Mouse (Mus musculus): ENCODE data around the gene Syngr1. TPM values are rescaled to one million over a fixed set of nuclear protein-coding genes. Genes with fewer than 3 reads are reported as not detected.

Gene Syngr1
- polyA plus RNA-seq, 1 experiment from 2014 or later, result 38.6 TPM

GRCm38 (mm10) chr15:80074663-80075373 lies 16.3 kb upstream of the Syngr1 start:
- Histone ChIP-seq H3K9me3 (ENCODE audit: control insufficient read depth, low read length) (no peaks in the 10 kb centered on the region), H3K27me3 (replicated peaks; ENCODE audit: control insufficient read depth, insufficient read depth, low read length) (no peaks in the 10 kb centered on the region), H3K9ac (ENCODE audit: low read depth, low read length) (peak overlapping the region; percentile 12; the same call in 1 of the 2 replicates), H3K4me3 (ENCODE audit: low read depth, low read length) (no peak overlapping the region), H3K4me2 (no peak overlapping the region), H3K27ac (ENCODE audit: low read depth, low read length) (peak overlapping the region; percentile 44; the same call in 1 of the 2 replicates), H3K36me3 (ENCODE audit: control insufficient read depth, insufficient read depth, low read length) (peaks cover 25% of the 10 kb centered on the region), H3K4me1 (replicated peaks; ENCODE audit: control insufficient read depth, insufficient read depth, low read length) (peaks cover 12% of the 10 kb centered on the region)
- WGBS, result 38% methylated on average over 6 of the region's 6 CpGs
- DNase-seq (ENCODE audit: low spot score) (no peak), ATAC-seq (replicated peaks; ENCODE audit: low FRiP score) (no peak)

DNA sequence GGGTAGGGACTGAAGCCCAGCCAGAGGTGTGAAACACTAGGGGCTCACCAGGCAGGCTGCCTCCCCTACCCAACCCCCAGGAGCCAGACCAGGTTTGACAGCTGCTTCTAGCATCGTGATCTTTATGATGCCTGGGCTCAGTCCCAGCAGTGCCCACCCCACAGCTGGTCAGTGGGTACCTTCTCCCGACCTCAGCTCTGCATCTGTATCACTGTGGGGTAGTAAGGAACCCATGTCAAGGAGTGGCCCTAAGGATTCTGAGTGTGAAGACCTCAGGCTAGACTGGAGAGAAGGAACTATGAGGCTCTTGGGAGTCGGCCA lies 15.8 kb upstream of the Syngr1 start:
- ATAC-seq (replicated peaks; ENCODE audit: low FRiP score) (no peak), DNase-seq (ENCODE audit: low spot score) (no peak)
- WGBS, result 43% methylated on average over 3 of the region's 3 CpGs
- H3K36me3 ChIP-seq (ENCODE audit: control insufficient read depth, insufficient read depth, low read length), result peaks cover 30% of the 10 kb centered on the region
- H3K9ac ChIP-seq (ENCODE audit: low read depth, low read length), result peak overlapping the region; percentile 12; the same call in 1 of the 2 replicates
- no peak overlapping the region for H3K4me2 ChIP-seq
- H3K27ac ChIP-seq (ENCODE audit: low read depth, low read length), result peak overlapping the region; percentile 44
- H3K9me3 ChIP-seq (ENCODE audit: control insufficient read depth, low read length), result no peaks in the 10 kb centered on the region
- H3K4me1 ChIP-seq (replicated peaks; ENCODE audit: control insufficient read depth, insufficient read depth, low read length), result peaks cover 17% of the 10 kb centered on the region
- H3K4me3 ChIP-seq (ENCODE audit: low read depth, low read length), result no peak overlapping the region
- no peaks in the 10 kb centered on the region for H3K27me3 ChIP-seq (replicated peaks; ENCODE audit: control insufficient read depth, insufficient read depth, low read length)

- Histone ChIP-seq H3K36me3 (ENCODE audit: control insufficient read depth, insufficient read depth, low read length) (peaks cover 34% of the 10 kb centered on the region), H3K4me2 (no peak overlapping the region), H3K9me3 (ENCODE audit: control insufficient read depth, low read length) (no peaks in the 10 kb centered on the region), H3K27me3 (replicated peaks; ENCODE audit: control insufficient read depth, insufficient read depth, low read length) (no peaks in the 10 kb centered on the region), H3K9ac (ENCODE audit: low read depth, low read length) (no peak overlapping the region; the same call in 1 of the 2 replicates), H3K27ac (ENCODE audit: low read depth, low read length) (peak overlapping the region; percentile 44), H3K4me3 (ENCODE audit: low read depth, low read length) (no peak overlapping the region), H3K4me1 (replicated peaks; ENCODE audit: control insufficient read depth, insufficient read depth, low read length) (peaks cover 22% of the 10 kb centered on the region)
- DNase-seq (ENCODE audit: low spot score), result peak; percentile 71
- peak; percentile 50 for ATAC-seq (replicated peaks; ENCODE audit: low FRiP score)
- 19% methylated on average over 5 of the region's 5 CpGs for WGBS
These were observed 15.3 kb upstream of the Syngr1 start for GRCm38 (mm10) chr15:80075733-80076337.

DNA sequence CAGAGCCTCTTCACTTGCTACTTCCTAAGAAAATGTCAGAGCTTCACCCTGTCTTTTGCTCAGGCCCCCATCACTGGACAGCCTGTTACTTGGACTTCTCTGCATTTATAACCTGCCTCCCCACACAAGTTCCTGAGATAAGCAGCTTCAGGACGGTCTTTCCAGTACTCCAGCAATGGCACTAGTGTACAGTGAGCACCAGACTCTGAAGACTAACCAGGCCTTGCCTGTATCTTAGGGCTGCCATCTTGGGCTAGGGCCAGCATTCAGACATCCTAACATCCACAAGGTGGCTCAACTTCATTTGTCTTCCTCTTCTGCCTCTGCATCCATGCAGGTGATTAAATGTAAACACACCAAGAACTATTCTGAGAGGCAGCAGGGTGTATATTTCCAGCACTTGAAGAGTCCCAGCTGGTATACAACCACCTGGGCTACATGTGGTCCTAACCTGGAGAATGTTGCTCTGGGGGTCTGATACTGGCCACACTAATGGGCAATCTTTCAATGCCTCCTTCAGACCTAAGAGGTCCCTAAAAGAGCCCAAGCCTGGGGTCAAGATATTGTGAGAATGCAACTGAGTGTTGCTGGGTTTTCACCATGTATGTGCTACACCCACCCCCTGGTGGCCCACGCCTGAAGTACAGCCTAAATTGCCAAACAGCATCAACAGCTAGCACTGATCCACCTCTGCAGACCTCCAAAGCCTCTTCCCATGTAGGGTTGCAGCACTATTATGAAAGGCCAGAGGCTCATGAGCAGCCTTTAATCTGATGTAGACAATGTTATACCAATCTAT lies 14.6 kb upstream of the Syngr1 start:
- ATAC-seq (replicated peaks; ENCODE audit: low FRiP score), result peak; percentile 75
- 2% methylated on average over 2 of the region's 2 CpGs for WGBS
- peak; percentile 86 for DNase-seq (ENCODE audit: low spot score)
- Histone ChIP-seq H3K27ac (ENCODE audit: low read depth, low read length) (peak overlapping the region; percentile 44), H3K4me2 (no peak overlapping the region), H3K27me3 (replicated peaks; ENCODE audit: control insufficient read depth, insufficient read depth, low read length) (no peaks in the 10 kb centered on the region), H3K9ac (ENCODE audit: low read depth, low read length) (no peak overlapping the region), H3K36me3 (ENCODE audit: control insufficient read depth, insufficient read depth, low read length) (peaks cover 41% of the 10 kb centered on the region), H3K4me3 (ENCODE audit: low read depth, low read length) (no peak overlapping the region), H3K9me3 (ENCODE audit: control insufficient read depth, low read length) (no peaks in the 10 kb centered on the region), H3K4me1 (replicated peaks; ENCODE audit: control insufficient read depth, insufficient read depth, low read length) (peaks cover 28% of the 10 kb centered on the region)

- Histone ChIP-seq H3K27me3 (replicated peaks; ENCODE audit: control insufficient read depth, insufficient read depth, low read length) (no peaks in the 10 kb centered on the region), H3K9me3 (ENCODE audit: control insufficient read depth, low read length) (no peaks in the 10 kb centered on the region), H3K4me3 (ENCODE audit: low read depth, low read length) (0 out of 2 replicates have a peak overlapping the region, but pooled peaks have one; percentile 12), H3K27ac (ENCODE audit: low read depth, low read length) (peak overlapping the region; percentile 53; the same call in 1 of the 2 replicates), H3K9ac (ENCODE audit: low read depth, low read length) (0 out of 2 replicates have a peak overlapping the region, but pooled peaks have one; percentile 34), H3K4me2 (peak overlapping the region; percentile 10; the same call in 1 of the 2 replicates), H3K4me1 (replicated peaks; ENCODE audit: control insufficient read depth, insufficient read depth, low read length) (peaks cover 31% of the 10 kb centered on the region), H3K36me3 (ENCODE audit: control insufficient read depth, insufficient read depth, low read length) (peaks cover 51% of the 10 kb centered on the region)
- WGBS, result 73% methylated on average over 11 of the region's 11 CpGs
- ATAC-seq (replicated peaks; ENCODE audit: low FRiP score) (no peak), DNase-seq (ENCODE audit: low spot score) (no peak)
These were observed 12.9 kb upstream of the Syngr1 start for GRCm38 (mm10) chr15:80078058-80078814.

- Histone ChIP-seq H3K36me3 (ENCODE audit: control insufficient read depth, insufficient read depth, low read length) (peaks cover 51% of the 10 kb centered on the region), H3K9ac (ENCODE audit: low read depth, low read length) (peak overlapping the region; percentile 31; the same call in 1 of the 2 replicates), H3K9me3 (ENCODE audit: control insufficient read depth, low read length) (no peaks in the 10 kb centered on the region), H3K4me3 (ENCODE audit: low read depth, low read length) (peak overlapping the region; percentile 85; the same call in 1 of the 2 replicates), H3K27me3 (replicated peaks; ENCODE audit: control insufficient read depth, insufficient read depth, low read length) (no peaks in the 10 kb centered on the region), H3K4me1 (replicated peaks; ENCODE audit: control insufficient read depth, insufficient read depth, low read length) (peaks cover 31% of the 10 kb centered on the region), H3K4me2 (peak overlapping the region; percentile 96), H3K27ac (ENCODE audit: low read depth, low read length) (peak overlapping the region; percentile 99)
- no peak for ATAC-seq (replicated peaks; ENCODE audit: low FRiP score)
- 87% methylated on average over 5 of the region's 5 CpGs for WGBS
- DNase-seq (ENCODE audit: low spot score), result no peak
These were observed 11.9 kb upstream of the Syngr1 start for GRCm38 (mm10) chr15:80079129-80079668.

GRCm38 (mm10) chr15:80079954-80080353 lies 11.2 kb upstream of the Syngr1 start:
- 69% methylated on average over 3 of the region's 3 CpGs for WGBS
- Histone ChIP-seq H3K4me2 (peak overlapping the region; percentile 96), H3K4me3 (ENCODE audit: low read depth, low read length) (peak overlapping the region; percentile 85), H3K27ac (ENCODE audit: low read depth, low read length) (peak overlapping the region; percentile 99), H3K9me3 (ENCODE audit: control insufficient read depth, low read length) (no peaks in the 10 kb centered on the region), H3K9ac (ENCODE audit: low read depth, low read length) (peak overlapping the region; percentile 99), H3K4me1 (replicated peaks; ENCODE audit: control insufficient read depth, insufficient read depth, low read length) (peaks cover 27% of the 10 kb centered on the region), H3K36me3 (ENCODE audit: control insufficient read depth, insufficient read depth, low read length) (peaks cover 51% of the 10 kb centered on the region), H3K27me3 (replicated peaks; ENCODE audit: control insufficient read depth, insufficient read depth, low read length) (no peaks in the 10 kb centered on the region)
- ATAC-seq (replicated peaks; ENCODE audit: low FRiP score), result no peak
- DNase-seq (ENCODE audit: low spot score), result no peak
